Mouse (Mus musculus): Measurements from ENCODE around the gene Rgs6.

Gene Rgs6

DNA sequence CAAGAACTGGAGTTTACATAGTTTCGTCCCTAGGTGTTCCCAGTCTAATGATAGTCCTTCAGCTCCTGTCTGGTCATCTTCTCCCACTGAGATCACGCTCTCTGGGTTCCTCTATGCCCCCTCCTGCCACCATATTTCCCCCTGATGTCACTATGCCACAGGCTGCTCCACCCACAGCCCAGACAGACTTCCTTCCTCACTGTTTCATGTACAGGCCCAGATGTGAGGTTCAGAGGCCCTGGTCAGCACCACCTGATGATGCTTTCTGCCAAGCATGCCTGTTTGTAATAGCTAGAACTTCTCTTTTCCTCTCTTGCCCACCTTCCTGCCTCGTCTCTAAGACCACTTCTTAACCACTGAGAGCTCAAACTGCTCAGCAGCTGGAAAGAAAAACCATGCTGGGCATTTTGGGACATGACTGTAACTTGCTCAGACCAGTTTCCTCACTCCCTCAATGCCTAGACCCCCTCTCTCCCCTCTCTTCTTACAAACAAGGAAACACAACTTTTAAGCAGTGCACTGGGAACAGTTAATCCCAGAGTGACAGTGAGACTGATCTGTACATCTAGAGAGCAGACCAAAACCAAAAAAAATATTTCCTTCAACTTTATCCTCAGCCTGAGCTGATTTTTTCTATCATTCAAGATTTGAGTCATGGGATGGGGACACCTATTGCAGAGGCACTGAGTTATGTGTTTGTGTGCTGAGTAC, 446.9 kb downstream of the Rgs6 start:
- DNase-seq (ENCODE audit: low read depth): no peak

- DNase-seq (ENCODE audit: low read depth): no peak
These were observed 449.9 kb downstream of the Rgs6 start for GRCm38 (mm10) chr12:83037798-83038560.

GRCm38 (mm10) chr12:83038779-83039178, 450.7 kb downstream of the Rgs6 start:
- DNase-seq (ENCODE audit: low read depth): no peak

- no peak for DNase-seq (ENCODE audit: low read depth)
These were observed 451.8 kb downstream of the Rgs6 start for GRCm38 (mm10) chr12:83039859-83040258.

GRCm38 (mm10) chr12:83043980-83044620, 456.0 kb downstream of the Rgs6 start:
- no peak for DNase-seq (ENCODE audit: low read depth)

- DNase-seq (ENCODE audit: low read depth): no peak
These were observed 456.5 kb downstream of the Rgs6 start for GRCm38 (mm10) chr12:83044621-83044990.

DNA sequence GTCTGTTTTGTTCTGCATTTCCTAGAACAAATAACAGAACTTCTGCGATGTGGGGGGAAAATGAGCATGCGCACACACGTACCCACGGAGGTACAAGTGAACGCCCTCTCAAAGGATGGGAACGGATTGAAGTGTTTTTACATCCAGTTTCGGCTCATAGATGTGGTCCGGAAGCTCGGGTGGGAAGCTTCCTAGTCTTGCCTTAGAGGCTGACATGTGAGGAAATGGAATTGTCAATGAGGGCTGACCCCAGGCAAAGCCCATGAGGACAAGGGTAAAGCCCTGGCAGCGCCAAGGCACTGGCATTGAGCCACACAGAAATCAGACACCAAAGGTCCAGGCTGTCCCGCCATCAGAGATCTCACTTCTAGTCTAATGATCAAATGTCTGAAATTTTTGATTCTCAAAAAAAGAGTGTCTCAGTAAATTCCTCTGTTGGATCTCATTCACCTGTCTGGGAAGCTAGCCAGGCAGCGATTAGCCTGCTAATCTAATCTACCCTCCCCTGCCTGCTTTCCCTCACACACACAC, 457.0 kb downstream of the Rgs6 start:
- DNase-seq (ENCODE audit: low read depth): no peak

DNA sequence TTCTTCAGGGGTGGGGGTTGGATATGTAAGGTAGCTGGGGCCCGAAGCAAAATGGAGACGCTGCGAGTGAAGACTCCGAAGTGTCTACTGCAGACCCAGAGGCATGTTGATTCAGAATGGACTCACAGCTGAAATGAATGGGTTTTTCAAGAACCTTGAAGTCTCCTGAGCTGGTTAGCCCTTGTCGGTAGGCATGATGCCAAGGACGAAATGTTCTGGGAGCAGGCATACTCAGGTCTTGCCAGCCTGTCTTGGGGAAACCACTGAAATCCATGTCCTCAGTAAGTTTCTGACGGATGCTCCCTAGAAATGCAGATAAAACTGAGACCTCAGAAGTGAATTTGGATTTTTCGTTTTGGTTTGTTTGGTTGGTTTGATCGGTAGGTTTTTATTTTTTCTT, 458.6 kb downstream of the Rgs6 start:
- no peak for DNase-seq (ENCODE audit: low read depth)

- DNase-seq (ENCODE audit: low read depth): no peak
These were observed 459.6 kb downstream of the Rgs6 start for GRCm38 (mm10) chr12:83047710-83048109.

GRCm38 (mm10) chr12:83050514-83050913, 462.4 kb downstream of the Rgs6 start:
- DNase-seq (ENCODE audit: low read depth): no peak

GRCm38 (mm10) chr12:83052391-83052790, 464.3 kb downstream of the Rgs6 start:
- DNase-seq (ENCODE audit: low read depth): no peak

GRCm38 (mm10) chr12:83055690-83056089, 467.6 kb downstream of the Rgs6 start:
- no peak for DNase-seq (ENCODE audit: low read depth)

- no peak for DNase-seq (ENCODE audit: low read depth)
These were observed 478.3 kb downstream of the Rgs6 start for GRCm38 (mm10) chr12:83066426-83066825.

- DNase-seq (ENCODE audit: low read depth): no peak
These were observed 482.8 kb downstream of the Rgs6 start for GRCm38 (mm10) chr12:83070848-83071247.

DNA sequence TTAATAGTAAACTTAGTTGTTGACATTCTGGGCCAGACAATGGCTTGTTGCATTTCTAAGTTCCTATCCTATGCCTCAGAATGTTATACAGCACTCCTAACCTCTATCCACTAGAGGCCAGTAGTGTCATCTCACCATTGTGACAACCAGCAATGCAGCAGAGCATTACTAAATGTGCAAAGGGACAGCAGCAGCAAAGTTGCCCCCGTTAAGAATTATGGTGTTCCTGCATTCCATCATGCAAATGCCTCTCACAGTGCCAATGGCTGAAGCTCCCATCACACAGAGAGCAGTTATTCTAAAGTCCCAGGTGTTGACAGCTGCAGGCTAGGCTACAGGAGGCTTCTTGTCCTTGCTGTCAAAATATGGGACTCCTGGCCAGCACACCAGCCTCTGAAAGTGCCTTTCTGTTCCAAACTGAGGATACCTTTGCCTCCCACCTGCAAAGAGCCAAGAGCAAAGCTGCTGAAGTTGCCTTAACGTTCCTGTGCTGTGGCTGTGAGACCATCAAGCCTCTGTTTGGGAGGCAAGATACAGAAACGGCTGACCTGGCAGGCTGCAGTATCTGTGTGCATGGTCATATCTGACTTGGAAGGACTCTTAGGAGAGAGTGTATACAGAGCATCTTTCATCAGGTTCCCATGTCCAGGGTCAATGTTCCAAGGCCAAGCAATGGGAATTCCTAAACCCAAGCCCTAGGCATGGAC, 484.2 kb downstream of the Rgs6 start:
- peak; percentile 12 for DNase-seq (ENCODE audit: low read depth)

GRCm38 (mm10) chr12:83072951-83073878, 485.1 kb downstream of the Rgs6 start:
- DNase-seq (ENCODE audit: low read depth): peak; percentile 62

- no peak for DNase-seq (ENCODE audit: low read depth)
These were observed 485.8 kb downstream of the Rgs6 start for GRCm38 (mm10) chr12:83073879-83074368.

- DNase-seq (ENCODE audit: low read depth): no peak
These were observed 488.1 kb downstream of the Rgs6 start for GRCm38 (mm10) chr12:83076179-83076578.

DNA sequence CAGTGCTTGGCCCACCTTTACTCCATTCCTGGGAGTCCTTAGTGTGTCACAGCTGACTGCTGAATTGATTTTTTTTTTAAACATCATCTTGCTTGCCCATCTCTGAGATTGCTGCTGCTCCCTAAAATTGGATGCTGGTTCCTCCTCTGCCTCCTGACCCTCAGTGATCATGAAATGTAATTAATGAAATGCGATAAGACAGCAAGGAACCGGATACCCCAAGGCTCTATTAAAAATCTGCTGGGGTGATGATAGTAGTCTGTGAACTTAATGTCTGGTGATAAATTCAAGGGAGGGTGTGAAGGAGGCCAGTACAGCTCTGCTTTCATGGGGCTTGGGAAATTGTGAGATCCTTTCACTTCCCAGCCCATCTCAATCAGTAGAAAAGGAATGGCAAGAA, 489.4 kb downstream of the Rgs6 start:
- DNase-seq (ENCODE audit: low read depth): no peak

GRCm38 (mm10) chr12:83083427-83083826, 495.3 kb downstream of the Rgs6 start:
- DNase-seq (ENCODE audit: low read depth): no peak

DNA sequence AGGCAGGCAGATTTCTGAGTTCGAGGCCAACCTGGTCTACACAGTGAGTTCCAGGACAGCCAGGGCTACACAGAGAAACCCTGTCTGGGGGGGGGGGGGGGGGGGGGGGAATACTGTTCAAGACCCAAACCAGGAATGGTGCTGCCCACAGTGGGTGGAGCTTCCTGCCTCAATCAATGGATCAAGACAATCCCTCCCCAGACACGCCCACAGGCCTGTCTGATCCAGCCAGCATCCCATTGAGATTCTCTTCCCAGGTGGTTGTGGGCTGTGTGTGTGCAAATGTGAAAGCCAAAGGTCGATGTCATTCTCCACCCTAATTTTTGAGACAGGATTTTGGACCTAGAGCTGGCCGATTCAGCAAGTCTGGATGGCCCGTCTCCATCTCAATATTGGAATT, 496.5 kb downstream of the Rgs6 start:
- DNase-seq (ENCODE audit: low read depth): no peak
